Mouse (Mus musculus) kidney, adult 2 months (tissue): ENCODE data around the gene Pex13.

Experiments
- CTCF ChIP-seq: fragments of 200-500 bp; conservative IDR thresholded peaks from 2 replicates; pipeline ENCODE4 v1.5.1; 2011; ENCODE audit warnings: low read depth, mild to moderate bottlenecking, control low read depth, low read length, moderate library complexity, mixed read lengths; ENCODE audit not compliant: insufficient read depth, insufficient read length
- POLR2A ChIP-seq: fragments of 200-500 bp; IDR thresholded peaks from one replicate; pipeline ENCODE4 v1.6.1; 2011; ENCODE audit warnings: low read depth, low read length, control low read depth

DNA sequence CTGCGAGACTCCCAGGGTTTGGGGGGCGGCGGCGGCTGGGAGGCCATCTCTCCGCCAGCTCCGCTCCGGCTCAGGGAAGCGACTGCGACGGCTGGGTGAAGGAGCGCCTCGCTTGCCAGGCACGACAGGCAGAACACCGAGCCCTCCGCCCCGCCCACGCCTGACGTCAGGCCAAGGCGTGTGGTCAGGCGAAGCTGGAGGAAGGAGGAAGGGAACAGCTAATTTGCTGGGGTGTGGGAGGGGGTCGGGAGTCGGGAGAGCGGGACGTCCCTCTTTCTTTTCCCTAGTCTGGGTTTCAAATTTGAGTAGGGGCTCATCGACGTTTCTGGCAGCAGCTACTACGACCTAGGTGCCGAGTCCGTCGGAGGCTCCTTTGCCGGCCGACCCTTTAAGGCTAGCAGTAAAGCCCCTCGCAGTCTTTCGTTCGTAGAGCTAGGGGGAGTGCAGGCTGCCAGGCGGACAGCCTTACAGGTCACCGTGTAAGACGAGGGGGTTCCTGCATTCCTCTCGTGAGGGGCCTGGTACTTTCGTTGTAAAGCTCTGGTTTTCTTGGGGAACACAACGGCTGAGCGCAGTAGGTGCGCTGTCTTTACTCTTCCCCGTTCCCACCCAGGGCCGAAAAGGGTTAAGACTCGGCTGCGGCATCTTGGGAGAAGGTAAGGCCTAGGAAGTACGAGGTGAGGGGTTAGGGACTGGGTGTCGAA is at the start of gene Pex13:
- TF ChIP-seq POLR2A, result peak; percentile 38
- TF ChIP-seq CTCF, result no peak
